Mouse (Mus musculus) cerebellum, adult 18-20 months (tissue): ENCODE results near the gene Lhfpl2.
"Not testable (repeated sequence)": the region's sequence is repeated elsewhere in the genome, so short reads cannot be mapped to it uniquely, and the experiment has no call there.

Experiments used
- DNase-seq, 2 experiments: peaks; one replicate each; pipeline ENCODE4 v3.0.0; 2021

Lhfpl2 gene

GRCm38 (mm10) chr13:94057563-94058560, at the start of gene Lhfpl2:
Lhfpl2 (plus strand) TSS chr13:94057796.
- peak in 1 of 2 experiments; percentile 11 for DNase-seq

DNA sequence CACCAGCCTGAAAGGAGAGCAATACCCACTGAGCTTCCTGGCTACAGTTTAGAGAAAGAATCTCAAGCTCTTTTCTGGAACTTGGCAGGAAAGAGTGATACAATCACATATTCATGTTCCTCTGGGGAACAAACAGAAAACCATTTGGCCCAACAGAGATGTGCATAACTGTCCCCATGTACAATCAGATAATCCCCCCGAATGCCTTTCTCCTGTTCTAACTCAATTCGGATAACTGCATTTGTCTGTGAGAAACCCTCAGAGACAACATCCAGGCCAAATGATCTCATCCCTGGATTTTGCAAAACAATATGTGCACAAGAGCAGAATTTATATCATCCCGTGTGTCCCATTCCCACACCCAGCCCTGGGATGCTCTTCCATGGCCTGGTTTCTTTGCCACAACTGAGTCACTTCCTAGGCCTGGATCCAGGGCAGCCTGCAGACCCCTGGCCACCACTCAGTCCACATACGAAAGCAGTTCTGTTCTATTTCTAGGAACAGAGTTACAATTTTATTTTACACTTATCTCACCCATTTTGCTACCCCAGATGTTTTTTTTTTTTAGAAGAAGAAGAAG, 45.5 kb upstream of the Lhfpl2 start:
- no peak for DNase-seq

- no peak for DNase-seq
Measured at GRCm38 (mm10) chr13:94013986-94014385, 43.6 kb upstream of the Lhfpl2 start.

GRCm38 (mm10) chr13:94024575-94024974, 33.0 kb upstream of the Lhfpl2 start:
- DNase-seq: not testable (repeated sequence)

DNA sequence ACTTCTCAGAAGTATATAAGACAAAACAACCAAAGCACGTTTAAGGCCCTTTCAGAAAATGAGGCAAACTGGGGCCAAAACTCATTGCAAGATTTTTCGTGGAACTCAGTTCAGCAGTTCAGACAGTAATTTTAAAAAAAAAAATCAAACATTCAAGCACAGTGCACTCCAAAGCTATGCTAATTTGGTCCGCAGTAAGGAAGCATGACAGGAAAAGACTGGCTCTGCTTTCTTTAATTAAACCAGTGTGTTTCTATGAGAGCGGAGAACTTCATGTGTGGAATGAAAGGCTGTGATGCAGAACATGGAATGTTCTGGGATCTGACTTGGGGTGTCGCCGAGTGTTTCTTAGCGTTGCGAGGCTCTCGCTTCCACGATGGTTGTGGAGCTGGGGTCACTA, 28.4 kb upstream of the Lhfpl2 start:
- no peak for DNase-seq

DNA sequence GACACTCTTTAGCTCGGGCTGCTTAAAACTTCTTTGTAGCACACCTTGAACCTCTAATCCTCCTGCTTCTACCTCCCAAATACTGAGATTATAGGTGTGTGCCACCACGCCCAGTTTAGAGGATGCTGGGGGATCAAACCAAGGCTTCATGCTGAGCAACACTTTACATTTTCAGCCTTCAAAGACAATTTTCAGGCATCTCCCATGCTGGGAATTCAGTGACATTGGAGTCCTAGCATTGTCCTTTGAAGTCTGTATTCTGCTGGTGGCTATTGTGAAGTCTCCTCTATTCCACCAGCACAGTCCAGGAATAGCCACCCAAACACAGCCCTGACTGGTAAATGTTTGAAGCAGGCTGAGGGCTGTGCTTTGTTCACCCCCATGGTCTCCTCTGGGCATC, 27.0 kb upstream of the Lhfpl2 start:
- DNase-seq: no peak

- no peak for DNase-seq
Measured at GRCm38 (mm10) chr13:94037313-94038051, 20.1 kb upstream of the Lhfpl2 start.

- DNase-seq: no peak
Measured at GRCm38 (mm10) chr13:94038052-94038340, 19.6 kb upstream of the Lhfpl2 start.

DNA sequence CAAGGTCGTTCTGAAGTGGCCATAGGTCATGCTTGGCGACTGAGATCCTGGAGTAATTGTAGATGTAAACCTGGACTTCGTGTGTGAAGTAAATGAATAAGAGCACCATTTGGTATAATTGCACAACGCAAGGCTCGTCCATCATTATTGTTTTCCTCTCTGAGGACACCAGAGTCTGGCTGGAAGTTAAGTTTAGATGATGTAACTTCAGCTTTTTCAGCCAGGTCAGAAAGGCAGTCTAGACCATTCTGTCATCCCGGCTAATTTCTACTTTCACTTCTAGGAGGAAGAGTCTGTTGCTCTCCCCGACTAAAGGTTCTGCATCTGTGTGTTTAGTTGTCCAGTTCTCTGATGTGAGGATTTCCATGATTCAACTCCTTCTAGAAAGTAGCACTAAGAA, 7.6 kb upstream of the Lhfpl2 start:
- no peak for DNase-seq

GRCm38 (mm10) chr13:94050782-94051181, 6.8 kb upstream of the Lhfpl2 start:
- no peak for DNase-seq

DNA sequence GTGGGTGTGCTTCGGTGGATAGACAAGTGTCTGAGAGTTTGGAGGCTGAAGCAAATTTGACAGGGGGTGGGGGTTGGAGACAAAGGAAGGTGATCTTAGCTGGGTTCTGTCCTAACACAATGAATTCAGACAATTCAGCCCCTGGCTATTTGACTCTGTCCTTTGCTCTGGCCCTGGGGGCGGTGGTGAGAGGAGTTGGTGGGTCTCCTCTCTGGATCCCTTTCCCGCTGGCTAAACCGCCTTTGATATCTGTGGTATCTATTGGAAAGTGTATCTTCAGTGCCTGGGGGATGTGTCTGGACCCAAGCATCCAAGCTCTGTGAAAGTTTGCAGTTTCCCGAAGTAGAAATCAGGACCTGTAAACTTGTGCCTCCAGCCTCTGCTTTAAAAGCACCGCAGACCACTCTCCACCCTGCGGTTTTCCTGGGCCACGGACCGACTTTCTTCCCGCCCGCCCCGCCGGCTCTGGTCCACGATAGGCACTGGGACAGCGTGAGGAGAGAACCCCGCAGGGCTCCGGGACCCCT, 497 bp upstream of the Lhfpl2 start:
- DNase-seq: no peak

DNA sequence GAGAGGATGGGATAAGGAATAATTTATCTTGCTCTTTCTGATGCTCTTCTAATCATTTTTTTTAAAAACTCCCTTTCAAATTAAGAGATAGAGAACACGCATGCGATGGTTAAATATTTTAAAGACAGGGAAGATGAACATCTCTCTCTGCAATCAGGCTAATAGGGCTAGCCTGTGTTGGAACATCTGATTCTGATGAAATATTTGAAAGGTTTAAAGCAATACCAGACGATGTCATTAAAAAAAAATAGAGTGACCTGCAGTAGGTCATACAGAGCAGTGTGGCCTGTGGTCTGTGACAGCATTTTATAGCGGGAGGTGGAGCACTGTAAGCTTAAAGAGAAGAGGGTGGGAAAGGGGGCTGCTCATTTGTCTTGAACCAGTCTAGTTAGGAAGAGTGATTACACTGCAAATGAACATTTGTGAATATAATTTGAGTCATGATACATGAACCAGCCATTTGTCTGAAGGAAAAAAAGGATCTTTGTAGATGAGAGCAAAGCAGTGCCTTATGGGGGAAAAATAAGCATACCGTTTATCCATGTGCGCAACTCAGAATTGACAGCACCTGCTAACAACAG, 1.1 kb downstream of the Lhfpl2 start:
- no peak for DNase-seq

- DNase-seq: no peak
Measured at GRCm38 (mm10) chr13:94059373-94059772, 1.8 kb downstream of the Lhfpl2 start.

GRCm38 (mm10) chr13:94059778-94060177, 2.2 kb downstream of the Lhfpl2 start:
- no peak for DNase-seq

DNA sequence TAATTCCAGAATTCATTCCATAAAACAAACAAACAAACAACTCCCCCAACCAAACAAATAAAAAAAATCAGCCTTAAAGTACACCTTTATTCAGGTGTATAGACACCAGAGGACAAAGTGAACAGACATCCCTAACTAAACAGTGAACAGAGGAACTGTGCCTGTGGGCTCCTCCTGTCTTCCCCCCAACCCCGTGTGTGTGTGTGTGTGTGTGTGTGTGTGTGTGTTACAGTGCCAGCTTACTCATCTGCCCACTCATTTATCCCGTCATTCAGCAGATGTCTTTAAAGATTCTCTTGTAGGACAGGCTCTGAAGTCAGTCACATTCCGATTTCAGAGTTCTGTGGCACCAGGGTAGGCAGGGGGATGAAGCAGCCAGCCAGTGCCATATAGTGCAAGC, 2.9 kb downstream of the Lhfpl2 start:
- no peak for DNase-seq

- no peak for DNase-seq
Measured at GRCm38 (mm10) chr13:94061256-94061877, 3.8 kb downstream of the Lhfpl2 start.

- no peak for DNase-seq
Measured at GRCm38 (mm10) chr13:94062349-94063111, 4.9 kb downstream of the Lhfpl2 start.

DNA sequence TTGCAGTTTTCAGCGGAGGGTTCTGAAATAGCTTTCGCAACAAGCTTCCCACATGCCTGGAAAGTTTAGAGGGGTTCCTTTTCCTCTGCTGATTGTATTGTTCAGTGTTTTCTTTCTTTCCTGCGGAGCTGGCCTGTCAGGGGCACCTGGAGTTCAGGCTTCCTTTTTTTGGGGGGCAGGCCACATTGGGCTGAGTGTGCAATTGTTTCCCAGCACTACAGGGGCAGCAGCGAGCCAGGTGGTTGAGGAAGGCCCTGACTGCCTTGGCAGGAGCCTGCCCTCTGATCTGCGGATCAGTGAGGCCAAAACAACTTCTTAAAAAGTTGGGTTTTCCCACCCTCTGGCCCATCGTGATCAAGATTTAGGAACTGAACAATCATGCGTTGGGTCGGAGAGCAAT, 5.6 kb downstream of the Lhfpl2 start:
- DNase-seq: no peak

GRCm38 (mm10) chr13:94064571-94064970, 7.0 kb downstream of the Lhfpl2 start:
- no peak for DNase-seq

DNA sequence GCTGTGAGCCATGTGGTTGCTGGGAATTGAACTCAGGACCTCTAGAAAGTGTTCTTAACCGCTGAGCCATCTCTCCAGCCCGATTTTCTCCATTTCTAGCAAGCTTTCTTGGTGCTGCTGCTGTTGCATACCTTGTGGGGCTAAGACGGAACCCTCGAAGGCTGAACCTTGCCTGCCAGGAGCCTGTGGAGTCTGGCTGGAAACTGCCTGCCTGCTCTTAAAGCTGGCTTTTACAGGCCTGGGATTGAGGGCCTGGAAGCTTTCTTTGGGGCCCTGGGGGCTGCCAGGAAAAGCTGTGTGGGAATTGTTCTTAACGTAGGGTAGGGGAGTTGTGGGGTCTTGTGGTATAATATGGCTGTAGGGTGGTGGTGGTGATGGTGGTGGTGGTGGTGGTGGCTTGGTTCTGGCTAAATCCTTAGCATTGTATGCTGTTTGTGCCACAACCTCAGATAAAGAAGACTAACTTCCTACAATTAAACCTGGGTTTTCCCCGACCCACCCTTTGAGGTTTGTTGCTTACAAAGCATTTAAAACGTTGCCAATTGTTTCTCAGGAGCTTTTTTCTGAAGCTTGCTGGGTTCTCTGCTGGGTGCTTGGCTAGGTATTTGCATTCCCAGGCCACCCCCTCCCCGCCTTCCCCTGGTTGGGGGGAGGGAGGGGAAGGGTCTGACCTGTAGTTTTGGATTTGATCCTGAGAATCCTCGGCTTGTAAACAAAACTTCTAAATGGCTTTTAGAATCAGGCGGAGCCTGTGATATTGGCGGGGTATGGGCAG, 7.9 kb downstream of the Lhfpl2 start:
- no peak for DNase-seq
